Mouse (Mus musculus): ENCODE results near the gene Morn5.

Gene Morn5

GRCm38 (mm10) chr2:36071660-36072305 is 22.5 kb downstream of the Morn5 start:
- no peak for DNase-seq

DNA sequence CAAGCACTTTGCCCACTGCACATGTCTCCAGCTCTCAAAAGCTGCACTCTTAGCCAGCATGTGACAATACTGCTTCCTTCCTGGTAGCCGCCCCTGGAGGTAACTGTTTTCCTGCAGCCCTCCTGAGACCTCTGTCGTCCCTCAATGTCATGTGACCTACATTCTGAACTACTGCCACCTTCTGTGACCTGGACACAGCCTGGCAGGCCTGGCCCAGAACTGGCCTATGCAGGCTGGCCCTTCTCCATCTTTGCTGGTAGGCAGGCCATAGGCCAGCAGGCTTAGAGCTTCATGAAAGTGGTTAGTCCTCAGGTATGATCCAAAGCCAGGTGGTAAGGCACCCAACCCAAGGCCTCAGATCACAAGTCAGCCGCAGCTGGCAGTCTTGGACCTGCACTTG is 24.5 kb downstream of the Morn5 start:
- no peak for DNase-seq

- DNase-seq: no peak
Measured at GRCm38 (mm10) chr2:36075210-36075609, 26.0 kb downstream of the Morn5 start.

GRCm38 (mm10) chr2:36077160-36077761 is 28.0 kb downstream of the Morn5 start:
- no peak for DNase-seq

- DNase-seq: no peak
Measured at GRCm38 (mm10) chr2:36081446-36081845, 32.2 kb downstream of the Morn5 start.

DNA sequence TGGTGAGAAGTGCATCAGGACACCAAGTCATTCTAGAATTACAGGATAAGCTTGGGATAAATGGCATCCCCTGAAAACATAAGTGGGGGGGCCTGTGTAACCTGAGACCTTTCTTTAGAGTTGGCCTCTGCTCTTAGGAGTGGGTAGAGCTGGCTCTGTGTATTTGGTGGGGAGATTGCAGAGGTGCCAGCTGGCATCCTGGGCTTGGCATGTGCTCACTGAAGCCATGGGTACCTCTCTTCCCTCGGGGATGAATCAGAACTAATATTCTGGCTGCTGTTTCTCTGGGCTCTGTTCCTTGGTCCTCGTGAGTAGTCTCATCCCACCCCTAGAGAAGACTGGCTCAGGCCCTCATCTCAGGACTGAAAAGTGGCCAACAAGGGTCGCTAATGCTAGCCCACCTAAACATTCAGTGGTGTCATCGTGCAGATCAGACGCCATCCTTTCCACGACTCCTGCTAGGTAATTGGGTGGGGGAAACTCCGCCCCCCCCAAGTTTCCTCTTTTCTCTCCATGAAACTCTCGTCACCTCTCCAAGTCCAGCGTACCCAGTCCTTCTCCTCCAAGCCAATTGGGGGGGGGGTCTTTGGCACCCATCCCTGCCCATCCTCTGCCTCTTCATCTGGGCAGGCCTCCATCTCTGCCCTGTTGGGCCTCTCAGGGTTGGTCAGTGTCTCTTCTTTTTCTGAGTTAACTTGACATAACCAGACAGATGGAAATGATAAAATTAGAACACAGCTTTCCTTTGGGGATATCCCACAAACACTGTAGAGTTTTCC is 33.7 kb downstream of the Morn5 start:
- no peak for DNase-seq

- no peak for DNase-seq
Measured at GRCm38 (mm10) chr2:36085041-36085440, 35.8 kb downstream of the Morn5 start.

DNA sequence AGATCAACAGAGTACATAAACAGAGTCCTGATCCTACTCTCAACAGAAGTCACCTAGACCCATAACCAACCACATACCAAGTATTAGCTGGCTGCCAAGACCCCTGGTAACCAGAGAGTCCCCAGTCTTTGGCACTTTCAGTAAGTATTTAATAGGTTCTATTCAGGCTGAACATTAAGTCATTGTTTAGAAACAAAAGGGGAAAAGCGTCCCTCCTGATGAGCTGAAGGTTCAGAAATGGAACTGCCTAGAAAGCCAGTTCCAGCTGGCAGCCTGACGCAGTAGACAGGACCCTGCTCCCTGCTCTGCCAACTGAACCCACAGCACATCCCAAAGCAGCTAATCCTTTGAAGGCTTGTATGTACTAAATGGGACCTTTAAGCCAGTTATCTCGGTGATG is 39.9 kb downstream of the Morn5 start:
- DNase-seq: no peak

GRCm38 (mm10) chr2:36090853-36091741 is 41.8 kb downstream of the Morn5 start:
- peak in 1 of 2 experiments; percentile 48 for DNase-seq

GRCm38 (mm10) chr2:36092748-36093147 is 43.5 kb downstream of the Morn5 start:
- DNase-seq: no peak

DNA sequence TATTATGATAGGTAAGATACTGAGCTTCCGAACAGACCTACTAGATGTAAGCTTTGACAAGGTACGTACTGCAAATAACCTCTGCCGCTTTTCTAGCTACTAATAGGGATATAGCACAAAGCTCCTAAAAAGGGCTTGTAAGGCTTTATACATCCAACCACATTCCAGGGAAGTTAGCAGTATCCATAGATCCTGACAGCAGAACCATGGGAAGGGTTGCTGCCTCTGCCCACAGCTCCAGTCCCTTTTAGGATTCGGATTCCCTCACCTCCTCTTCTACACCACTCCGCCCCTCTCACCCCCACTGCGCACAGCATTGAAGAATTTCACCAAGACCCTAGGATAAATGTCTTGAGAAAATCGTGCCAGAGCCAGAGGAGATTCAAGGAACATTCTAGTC is 44.0 kb downstream of the Morn5 start:
- DNase-seq: no peak

- no peak for DNase-seq
Measured at GRCm38 (mm10) chr2:36093914-36094475, 44.7 kb downstream of the Morn5 start.

- no peak for DNase-seq
Measured at GRCm38 (mm10) chr2:36097129-36097815, 48.0 kb downstream of the Morn5 start.

DNA sequence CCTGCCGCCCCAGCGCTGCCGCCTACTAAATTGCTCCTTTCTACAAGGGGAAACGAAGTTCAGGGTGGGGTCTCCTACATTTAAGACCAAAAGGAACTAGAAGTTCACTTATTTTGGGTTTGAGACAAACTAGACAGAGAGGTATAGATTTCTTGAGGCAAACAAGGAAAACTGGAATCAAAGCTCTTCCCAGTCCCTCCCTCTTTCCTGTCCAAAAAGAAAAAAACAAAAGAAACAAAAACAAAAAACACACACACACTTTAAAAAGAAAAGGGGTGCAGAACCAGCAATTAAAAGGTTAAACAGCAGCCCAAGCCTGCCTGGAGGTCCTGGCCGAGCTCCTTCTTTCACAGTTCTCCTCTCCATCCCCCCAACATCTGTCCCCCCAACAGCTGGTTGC is 48.8 kb downstream of the Morn5 start:
- DNase-seq: no peak

DNA sequence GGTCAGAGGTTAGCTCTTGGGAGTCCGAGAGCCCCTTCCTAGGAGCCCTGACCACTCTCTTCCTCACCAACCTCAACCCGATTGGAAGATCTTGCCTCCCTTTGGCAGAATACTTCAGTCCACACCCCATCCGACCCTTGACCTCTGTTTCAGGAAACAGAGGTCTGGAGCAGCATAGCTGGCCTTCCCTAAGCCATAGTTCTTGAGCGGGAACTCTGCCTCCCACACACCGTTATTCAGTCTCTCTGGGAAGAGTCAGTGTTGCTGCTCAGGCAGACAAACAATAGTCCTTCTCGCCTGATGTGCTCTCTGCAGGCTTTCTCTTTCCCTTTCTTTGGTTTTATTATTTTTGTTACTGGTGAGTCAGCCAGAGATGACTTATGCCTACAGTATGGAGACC is 50.5 kb downstream of the Morn5 start:
- no peak for DNase-seq

- DNase-seq: no peak
Measured at GRCm38 (mm10) chr2:36101866-36102558, 52.8 kb downstream of the Morn5 start.

- DNase-seq: no peak
Measured at GRCm38 (mm10) chr2:36102559-36102946, 53.3 kb downstream of the Morn5 start.

- no peak for DNase-seq
Measured at GRCm38 (mm10) chr2:36103069-36103554, 53.9 kb downstream of the Morn5 start.

GRCm38 (mm10) chr2:36103555-36104367 is 54.5 kb downstream of the Morn5 start:
- DNase-seq: peak in 1 of 2 experiments; percentile 32

DNA sequence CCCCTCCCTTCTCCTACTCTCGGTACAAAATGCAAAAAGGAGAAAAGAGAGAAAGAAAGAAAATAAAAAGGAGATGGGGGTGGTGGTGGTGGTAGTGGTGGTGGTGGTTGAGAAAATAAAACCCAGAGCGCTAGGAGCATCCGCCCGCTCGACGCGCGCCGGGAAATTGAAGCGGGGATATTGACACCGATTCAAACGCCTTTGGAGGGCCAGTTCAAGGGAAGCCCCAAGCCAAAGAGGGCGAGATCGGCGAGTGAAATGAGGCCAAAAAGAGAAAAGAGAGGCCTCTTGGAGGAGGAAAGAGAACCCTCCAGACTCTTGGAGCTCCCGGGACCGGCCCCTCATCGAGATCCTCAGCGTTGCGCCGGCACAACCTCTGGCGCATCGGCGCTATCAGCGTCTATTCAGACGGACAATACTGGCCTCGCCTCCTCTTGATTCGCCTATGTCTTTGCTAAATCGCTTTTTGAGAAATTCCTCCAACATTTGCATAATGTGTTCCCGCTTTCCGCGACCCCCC is 55.2 kb downstream of the Morn5 start:
- DNase-seq: no peak

All from cerebellum, postnatal 25 days (tissue).